Mouse (Mus musculus) cerebellum, adult 2 months (tissue): Measurements from ENCODE around the gene Paxip1.

Source experiments
- CTCF ChIP-seq: fragments of 200-500 bp; IDR thresholded peaks from 2 replicates; pipeline ENCODE4 v1.5.1; 2011; ENCODE audit warnings: low read depth, mild to moderate bottlenecking, control low read depth, low read length, moderate library complexity, borderline replicate concordance; ENCODE audit not compliant: insufficient read depth
- POLR2A ChIP-seq: fragments of 200-500 bp; IDR thresholded peaks from 2 replicates; pipeline ENCODE4 v1.6.1; 2011; ENCODE audit warnings: low read length, control low read depth, borderline replicate concordance; ENCODE audit not compliant: insufficient read depth

GRCm38 (mm10) chr5:27793923-27794322, 2.4 kb upstream of the Paxip1 start:
- TF ChIP-seq POLR2A, result no peak
- TF ChIP-seq CTCF, result peak; percentile 90
